Mouse (Mus musculus) cerebellum, adult 2 months (tissue): ENCODE data around the gene Rala.

Experiments used
- CTCF ChIP-seq: fragments of 200-500 bp; IDR thresholded peaks from 2 replicates; pipeline ENCODE4 v1.5.1; 2011; ENCODE audit warnings: low read depth, mild to moderate bottlenecking, control low read depth, low read length, moderate library complexity, borderline replicate concordance; ENCODE audit not compliant: insufficient read depth
- POLR2A ChIP-seq: fragments of 200-500 bp; IDR thresholded peaks from 2 replicates; pipeline ENCODE4 v1.6.1; 2011; ENCODE audit warnings: low read length, control low read depth, borderline replicate concordance; ENCODE audit not compliant: insufficient read depth

- TF ChIP-seq POLR2A (no peak), CTCF (no peak)
Measured at GRCm38 (mm10) chr13:17832940-17833339, 111.1 kb downstream of the Rala start.
